Mouse (Mus musculus) retina, postnatal 7 days (tissue): ENCODE measurements around the gene Gm10715.
"Not testable (repeated sequence)": the region's sequence is repeated elsewhere in the genome, so short reads cannot be mapped to it uniquely, and the experiment has no call there.

Experiments
- DNase-seq: peaks from one replicate; pipeline ENCODE4 v3.0.0-alpha.2; 2012; ENCODE audit warnings: low read depth, low spot score

Gm10715 gene

DNA sequence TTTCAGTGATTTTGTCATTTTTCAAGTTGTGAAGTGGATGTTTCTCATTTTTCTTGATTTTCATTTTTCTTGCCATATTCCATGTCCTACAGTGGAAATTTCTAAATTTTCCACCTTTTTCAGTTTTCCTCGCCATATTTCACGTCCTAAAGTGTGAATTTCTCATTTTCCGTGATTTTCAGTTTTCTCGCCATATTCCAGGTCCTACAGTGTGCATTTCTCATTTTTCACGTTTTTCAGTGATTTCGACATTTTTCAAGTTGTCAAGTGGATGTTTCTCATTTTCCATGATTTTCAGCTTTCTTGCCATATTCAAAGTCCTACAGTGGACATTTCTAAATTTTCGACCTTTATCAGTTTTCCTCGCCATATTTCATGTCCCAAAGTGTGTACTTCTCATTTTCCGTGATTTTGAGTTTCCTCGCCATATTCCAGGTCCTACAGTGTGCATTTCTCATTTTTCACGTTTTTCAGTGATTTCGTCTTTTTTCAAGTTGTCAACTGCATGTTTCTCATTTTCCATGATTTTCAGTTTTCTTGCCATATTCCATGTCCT lies 11.7 kb upstream of the Gm10715 start, which contains the start of gene Gm10717:
Gene Gm10717 (plus strand): TSS at position 506 of the 556 bp plus-strand sequence.
- DNase-seq = not testable (repeated sequence)

DNA sequence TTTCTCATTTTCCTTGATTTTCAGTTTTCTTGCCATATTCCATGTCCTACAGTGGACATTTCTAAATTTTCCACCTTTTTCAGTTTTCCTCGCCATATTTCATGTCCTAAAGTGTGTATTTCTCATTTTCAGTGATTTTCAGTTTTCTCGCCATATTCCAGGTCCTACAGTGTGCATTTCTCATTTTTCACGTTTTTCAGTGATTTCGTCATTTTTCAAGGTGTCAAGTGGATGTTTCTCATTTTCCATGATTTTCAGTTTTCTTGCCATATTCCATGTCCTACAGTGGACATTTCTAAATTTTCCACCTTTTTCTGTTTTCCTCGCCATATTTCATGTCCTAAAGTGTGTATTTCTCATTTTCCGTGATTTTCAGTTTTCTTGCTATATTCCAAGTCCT lies 11.0 kb upstream of the Gm10715 start:
- DNase-seq = not testable (repeated sequence)

DNA sequence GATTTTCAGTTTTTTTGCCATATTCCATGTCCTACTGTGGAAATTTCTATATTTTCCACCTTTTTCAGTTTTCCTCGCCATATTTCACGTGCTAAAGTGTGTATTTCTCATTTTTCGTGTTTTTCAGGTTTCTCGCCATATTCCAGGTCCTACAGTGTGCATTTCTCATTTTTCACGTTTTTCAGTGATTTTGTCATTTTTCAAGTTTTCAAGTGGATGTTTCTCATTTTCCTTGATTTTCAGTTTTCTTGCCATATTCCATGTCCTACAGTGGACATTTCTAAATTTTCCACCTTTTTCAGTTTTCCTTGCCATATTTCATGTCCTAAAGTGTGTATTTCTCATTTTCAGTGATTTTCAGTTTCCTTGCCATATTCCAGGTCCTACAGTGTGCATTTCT lies 10.5 kb upstream of the Gm10715 start:
- DNase-seq = not testable (repeated sequence)

DNA sequence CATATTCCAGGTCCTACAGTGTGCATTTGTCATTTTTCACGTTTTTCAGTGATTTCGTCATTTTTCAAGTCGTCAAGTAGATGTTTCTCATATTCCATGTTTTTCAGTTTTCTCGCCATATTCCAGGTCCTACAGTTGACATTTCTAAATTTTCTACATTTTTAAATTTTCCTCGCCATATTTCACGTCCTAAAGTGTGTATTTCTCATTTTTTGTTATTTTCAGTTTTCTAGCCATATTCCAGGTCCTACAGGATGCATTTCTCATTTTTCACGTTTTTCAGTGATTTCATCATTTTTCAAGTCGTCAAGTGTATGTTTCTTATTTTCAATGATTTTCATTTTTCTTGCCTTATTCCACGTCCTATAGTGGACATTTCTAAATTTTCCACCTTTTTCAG lies 9.9 kb upstream of the Gm10715 start:
- not testable (repeated sequence) for DNase-seq

DNA sequence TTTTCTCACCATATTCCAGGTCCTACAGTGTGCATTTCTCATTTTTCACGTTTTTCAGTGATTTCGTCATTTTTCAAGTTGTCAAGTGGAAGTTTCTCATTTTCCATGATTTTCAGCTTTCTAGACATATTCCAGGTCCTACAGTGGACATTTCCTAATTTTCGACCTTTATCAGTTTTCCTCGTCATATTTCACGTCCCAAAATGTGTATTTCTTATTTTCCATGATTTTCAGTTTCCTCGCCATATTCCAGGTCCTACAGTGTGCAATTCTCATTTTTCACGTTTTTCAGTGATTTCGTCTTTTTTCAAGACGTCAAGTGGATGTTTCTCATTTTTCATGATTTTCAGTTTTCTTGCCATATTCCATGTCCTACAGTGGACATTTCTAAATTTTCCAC lies 9.5 kb upstream of the Gm10715 start:
- DNase-seq = peak; percentile 28

DNA sequence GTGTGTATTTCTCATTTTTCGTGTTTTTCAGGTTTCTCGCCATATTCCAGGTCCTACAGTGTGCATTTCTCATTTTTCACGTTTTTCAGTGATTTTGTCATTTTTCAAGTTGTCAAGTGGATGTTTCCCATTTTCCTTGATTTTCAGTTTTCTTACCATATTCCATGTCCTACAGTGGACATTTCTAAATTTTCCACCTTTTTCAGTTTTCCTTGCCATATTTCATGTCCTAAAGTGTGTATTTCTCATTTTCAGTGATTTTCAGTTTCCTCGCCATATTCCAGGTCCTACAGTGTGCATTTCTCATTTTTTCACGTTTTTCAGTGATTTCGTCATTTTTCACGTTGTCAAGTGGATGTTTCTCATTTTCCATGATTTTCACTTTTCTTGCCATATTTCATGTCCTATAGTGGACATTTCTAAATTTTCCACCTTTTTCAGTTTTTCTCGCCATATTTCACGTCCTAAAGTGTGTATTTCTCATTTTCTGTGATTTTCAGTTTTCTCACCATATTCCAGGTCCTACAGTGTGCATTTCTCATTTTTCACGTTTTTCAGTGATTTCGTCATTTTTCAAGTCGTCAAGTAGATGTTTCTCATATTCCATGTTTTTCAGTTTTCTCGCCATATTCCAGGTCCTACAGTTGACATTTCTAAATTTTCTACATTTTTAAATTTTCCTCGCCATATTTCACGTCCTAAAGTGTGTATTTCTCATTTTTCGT lies 7.2 kb upstream of the Gm10715 start:
- not testable (repeated sequence) for DNase-seq

DNA sequence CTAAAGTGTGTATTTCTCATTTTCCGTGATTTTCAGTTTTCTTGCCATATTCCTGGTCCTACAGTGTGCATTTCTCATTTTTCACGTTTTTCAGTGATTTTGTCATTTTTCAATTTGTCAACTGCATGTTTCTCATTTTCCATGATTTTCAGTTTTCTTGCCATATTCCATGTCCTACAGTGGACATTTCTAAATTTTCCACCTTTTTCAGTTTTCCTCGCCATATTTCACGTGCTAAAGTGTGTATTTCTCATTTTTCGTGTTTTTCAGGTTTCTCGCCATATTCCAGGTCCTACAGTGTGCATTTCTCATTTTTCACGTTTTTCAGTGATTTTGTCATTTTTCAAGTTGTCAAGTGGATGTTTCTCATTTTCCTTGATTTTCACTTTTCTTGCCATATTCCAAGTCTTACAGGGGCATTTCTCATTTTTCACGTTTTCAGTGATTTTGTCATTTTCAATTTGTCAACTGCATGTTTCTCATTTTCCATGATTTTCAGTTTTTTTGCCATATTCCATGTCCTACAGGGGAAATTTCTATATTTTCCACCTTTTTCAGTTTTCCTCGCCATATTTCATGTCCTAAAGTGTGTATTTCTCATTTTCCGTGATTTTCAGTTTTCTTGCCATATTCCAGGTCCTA lies 5.9 kb upstream of the Gm10715 start:
- peak; percentile 34 for DNase-seq

DNA sequence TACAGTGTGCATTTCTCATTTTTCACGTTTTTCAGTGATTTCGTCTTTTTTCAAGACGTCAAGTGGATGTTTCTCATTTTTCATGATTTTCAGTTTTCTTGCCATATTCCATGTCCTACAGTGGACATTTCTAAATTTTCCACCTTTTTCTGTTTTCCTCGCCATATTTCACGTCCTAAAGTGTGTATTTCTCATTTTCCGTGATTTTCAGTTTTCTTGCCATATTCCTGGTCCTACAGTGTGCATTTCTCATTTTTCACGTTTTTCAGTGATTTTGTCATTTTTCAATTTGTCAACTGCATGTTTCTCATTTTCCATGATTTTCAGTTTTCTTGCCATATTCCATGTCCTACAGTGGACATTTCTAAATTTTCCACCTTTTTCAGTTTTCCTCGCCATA lies 2.4 kb upstream of the Gm10715 start, which contains the start of gene Gm17535:
Gene Gm17535 (plus strand): TSS at position 301 of the 400 bp plus-strand sequence.
- DNase-seq = not testable (repeated sequence)

DNA sequence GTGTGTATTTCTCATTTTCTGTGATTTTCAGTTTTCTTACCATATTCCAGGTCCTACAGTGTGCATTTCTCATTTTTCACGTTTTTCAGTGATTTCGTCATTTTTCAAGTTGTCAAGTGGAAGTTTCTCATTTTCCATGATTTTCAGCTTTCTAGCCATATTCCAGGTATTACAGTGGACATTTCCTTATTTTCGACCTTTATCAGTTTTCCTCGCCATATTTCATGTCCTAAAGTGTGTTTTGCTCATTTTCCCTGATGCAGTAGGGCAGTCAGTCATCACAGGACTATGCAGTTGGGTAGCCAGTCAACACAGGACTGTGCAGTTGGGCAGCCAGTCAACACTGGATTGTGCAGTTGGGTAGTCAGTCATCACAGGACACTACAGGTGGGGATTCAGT lies 1.5 kb downstream of the Gm10715 start:
- peak; percentile 0 for DNase-seq
